Mouse (Mus musculus): ENCODE measurements at regions not wholly inside any gene's neighbourhood (a gene's known extent, or its start where the extent isn't known, plus 50 kb on each side); places are given as distances from the start of the nearest gene placed in this dataset.

GRCm38 (mm10) chrX:11490146-11490693 is 162.6 kb downstream of the H2al1j start:
- TF ChIP-seq CTCF (IDR thresholded peaks at IDR 0.05; ENCODE audit: insufficient read depth, low read depth, low read length) (no peak), POLR2A (IDR thresholded peaks at IDR 0.05; ENCODE audit: insufficient read depth, low read depth, low read length) (no peak)
